Mouse (Mus musculus): ENCODE data around the gene Nppb.
A peak's percentile ranks its signal among the peaks of the same experiment; 100 is the strongest.

Nppb gene

DNA sequence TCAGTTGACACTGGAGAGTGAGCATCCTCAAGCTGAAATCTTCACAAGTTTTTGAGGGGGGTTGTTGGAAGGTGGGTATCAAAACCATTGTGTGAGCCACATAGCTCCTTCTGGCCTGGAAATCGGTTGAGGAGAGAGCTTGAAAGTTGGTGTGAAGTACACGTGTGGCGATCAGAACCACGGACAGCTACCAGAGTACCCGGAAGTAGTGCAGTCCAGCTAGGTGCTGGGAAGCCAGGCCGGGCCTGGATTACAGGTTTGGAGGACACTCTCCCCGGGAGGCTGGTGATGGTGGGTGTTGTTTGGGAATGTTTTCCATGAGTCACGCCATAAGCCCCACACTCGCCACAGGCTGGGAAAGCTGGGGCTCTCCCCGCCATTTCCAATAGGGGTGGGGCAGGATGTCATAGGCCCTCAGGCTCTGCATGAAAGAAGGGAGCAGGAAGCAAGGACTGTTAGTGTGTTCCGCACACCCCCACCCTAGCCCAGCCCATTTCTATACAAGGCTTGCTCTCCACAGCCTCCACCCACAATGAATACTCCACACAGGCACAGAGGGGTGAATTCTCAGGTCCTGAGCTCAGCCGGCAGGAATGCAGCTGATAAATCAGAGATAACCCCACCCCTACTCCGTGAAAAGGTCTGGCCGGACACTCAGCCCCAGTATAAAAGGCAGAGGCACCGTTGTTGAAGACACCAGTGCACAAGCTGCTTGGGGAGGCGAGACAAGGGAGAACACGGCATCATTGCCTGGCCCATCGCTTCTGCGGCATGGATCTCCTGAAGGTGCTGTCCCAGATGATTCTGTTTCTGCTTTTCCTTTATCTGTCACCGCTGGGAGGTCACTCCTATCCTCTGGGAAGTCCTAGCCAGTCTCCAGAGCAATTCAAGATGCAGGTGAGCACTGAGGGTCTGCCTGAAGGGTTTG, at the start of gene Nppb:
Nppb (plus strand) TSS at position 584 of the 928 bp plus-strand sequence.
- DNase-seq, result no peak

DNA sequence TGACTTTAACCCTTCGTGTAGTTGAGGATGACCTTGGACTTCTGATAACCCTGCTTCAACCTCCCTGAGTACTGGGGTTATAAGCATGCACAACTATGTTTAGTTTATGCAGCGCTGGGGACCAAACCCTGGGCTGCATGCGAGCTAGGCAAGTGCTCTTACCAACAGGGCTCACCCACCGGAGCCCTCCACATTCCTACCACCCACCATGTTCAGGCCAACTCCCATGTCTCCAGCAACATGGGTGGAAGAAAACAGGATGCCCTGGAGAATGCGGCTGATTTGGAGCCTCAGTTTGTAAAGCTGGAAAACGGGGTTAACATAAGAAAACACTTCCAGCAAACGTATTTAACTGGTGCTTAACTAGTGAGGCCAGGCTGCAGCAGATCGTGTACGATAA, 49.7 kb upstream of the Nppb start:
- DNase-seq, result no peak

DNA sequence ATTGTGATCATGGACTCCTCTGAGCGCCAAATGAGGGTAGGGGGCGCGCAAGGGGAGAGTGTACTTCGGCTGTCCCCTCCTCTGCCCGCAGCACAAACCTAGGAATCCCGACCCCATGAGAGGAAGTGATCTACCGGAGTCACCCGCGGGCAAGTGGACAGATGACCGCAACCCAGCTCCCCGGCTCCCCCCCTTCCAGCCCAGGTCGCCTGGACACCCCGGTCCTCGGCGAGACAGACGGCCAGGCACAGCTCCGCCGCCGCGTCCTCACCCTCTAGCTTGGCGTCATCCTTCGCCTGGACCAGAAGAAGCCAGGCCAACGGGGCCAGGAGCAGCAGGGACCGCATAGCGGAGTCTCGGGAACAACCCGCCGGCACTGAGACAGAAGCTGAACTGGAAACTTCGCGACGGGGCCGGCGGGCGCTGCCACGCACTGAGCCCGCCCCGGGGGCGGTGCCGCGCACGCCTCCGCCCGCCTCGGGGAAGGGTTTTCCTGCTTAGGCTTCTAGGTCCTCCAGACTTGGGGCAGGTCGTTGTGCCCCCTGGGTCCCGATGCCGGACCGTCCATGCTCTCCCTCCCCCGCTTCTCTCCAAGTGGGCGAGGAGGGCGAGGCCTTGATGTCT, 49.1 kb upstream of the Nppb start, which contains the start of gene Plod1:
Plod1 (minus strand) TSS at position 437 of the 624 bp plus-strand sequence.
- DNase-seq, result peak; percentile 73 to 82

DNA sequence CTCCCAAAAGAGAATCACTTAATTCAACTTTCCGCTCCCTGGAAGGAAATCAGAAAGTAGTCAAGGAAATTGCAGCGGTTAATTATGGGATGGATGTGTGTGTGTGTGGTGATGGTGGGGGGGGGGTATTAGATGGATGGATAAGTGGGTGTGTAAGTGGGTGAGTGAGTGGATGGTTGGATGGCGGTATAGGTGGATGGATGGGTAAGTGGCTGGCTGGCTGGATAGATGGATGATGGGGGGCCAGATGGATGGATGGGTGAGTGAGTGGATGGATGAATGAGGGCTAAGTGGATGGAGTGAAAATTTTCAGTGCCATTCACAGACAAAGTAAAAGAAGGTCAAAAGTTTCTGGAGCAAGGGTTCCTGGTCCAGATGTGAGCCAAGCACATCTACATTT, 48.6 kb upstream of the Nppb start:
- DNase-seq, result no peak

DNA sequence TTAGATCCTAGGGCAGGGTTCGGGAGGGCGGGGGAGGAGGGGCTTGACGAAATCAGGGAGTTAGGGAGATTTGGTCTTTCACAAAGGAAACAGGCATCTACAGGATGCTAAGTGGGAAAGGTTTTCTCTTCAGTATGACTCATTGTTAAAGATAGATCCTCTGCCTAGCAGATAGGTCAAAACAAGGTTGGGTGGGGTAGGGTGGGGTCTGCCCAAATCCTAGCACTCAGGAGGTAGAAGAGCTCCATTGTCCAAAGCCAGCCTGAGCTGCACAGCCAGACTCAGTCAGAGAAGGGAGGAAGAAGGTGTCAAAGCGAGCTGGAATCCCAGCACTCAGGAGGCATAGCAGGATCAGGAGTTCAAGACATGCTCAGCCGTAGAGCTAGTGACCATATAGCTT, 48.1 kb upstream of the Nppb start:
- no peak for DNase-seq

DNA sequence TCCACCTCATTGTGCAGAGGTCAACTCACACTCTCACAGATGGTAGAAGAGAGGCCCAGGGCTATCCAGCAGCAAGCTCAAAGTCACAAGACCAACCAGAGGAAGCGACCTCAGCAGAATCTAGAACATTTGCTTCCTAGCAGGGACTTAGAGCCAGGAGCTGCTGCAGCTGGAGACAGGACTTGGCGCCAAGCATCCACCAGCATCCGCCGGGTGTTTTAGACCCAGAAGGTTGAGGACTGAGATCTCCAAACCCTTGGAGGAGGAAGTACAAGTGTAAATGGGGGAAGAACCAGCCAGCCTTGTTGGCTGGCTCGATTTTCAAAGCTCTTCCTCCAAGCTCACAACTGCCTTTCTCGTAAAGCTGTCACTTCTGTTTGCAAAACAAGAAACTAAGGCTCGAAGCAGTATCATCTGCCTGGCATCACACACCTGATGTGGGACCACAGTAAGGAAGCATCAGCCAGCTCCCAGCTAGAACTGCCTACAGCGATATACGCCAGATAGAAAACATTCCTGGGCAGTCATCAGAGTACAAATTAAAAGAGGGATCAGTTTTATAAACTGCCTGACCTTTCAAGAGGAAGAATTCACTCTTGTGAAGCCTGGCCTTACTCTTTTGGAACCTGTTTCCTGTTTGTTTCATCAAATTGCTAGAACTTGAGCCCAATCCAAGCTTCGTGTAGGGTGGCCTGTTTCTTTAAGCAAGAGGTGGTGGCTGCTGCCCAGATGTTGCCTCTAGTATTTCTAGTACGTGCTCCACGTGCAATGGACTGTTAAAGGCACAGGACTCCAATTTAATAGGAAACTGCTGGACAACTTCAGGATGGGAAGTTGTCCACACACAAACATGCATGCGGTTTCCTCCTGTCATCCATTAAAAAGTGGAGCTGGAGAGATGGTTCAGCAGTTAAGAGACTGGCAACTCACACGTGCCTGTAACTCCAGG, 47.2 kb upstream of the Nppb start:
- DNase-seq, result no peak

DNA sequence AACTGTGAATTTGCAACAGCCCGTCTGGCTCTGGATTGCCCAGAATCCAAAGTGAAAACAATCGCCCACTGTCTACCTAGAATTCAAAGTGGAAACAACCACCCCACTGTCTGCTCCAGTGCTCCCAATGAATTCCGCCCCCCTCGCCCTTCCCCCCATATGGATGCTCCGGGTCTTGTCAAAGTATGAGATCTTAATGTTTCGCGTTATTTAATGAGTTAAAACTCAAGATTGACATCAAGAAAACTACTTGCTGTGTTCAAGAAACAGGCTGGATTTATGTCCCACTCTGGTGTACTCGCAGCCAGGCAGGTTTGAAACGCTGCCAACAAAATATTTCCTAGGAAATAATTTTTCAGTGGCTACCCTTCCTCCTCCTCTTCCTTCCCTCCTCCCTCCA, 45.5 kb upstream of the Nppb start:
- DNase-seq, result peak; percentile 48 to 71

DNA sequence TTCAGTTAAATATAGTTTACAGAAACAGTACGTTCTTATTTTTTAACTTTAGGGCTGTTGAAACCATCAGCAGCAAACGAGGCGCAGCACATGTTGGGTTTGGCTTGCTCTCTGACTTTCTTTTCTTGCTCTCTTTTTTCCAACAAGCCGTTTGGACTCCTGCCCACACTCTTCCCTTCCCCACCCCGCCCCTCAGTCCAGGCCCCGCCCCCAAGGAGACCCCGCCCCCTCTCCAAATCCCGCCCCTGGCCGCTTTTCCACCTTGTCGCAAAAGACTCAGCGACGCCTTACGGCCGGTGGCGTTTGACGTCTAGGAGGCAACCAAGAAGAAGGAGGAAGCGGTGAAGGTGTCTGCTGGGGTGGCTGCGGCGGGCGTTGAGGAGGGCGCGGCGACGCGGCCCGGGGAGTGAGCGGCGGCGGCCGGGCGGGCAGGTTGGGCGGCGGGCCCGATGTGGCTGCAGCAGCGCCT, 45.0 kb upstream of the Nppb start, which contains the start of gene 2510039O18Rik:
2510039O18Rik (plus strand) TSS at position 320 of the 469 bp plus-strand sequence.
- DNase-seq, result peak; percentile 91 to 94

DNA sequence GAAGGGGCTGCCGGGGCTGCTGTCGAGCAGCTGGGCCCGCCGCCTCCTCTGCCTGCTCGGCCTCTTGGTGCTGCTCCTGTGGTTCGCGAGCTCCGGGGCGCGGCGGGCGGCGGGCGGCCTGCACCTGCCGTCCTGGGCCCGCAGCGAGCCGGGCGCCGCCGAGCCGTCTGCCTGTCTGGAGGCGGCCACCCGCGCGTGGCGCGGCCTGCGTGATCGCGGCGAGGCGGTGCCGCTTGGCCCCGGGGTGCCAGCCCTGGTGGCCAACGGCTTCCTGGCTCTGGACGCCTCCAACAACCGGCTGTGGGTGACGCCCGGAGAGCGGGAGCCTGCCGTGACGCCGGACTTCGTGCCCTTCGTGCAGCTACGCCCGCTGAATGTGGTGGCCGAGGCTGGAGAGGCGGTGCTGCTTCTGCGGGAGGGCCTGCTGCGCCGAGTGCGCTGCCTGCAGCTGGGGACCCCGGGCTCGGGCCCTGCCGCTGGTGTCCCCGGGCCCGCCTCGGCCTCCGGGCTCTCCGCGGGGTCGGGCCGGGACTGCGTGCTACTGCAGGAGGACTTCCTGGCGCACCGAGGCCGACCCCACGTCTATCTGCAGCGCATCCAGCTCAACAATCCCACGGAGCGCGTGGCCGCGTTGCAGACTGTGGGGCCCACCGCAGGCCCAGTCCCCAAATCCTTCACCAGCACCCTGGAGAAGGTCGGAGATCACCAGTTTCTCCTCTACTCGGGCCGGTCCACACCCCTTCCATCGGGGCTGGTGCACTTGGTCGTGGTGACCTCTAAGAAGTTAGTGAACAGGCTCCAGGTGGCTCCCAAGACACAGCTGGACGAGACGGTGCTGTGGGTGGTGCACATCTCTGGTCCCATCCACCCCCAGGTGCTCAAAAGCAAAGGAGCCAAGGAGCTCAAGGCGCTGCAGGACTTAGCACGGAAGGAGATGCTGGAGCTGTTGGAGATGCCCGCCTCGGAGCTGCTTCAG, 44.3 kb upstream of the Nppb start:
- DNase-seq, result peak in 1 of 2 experiments; percentile 53

DNA sequence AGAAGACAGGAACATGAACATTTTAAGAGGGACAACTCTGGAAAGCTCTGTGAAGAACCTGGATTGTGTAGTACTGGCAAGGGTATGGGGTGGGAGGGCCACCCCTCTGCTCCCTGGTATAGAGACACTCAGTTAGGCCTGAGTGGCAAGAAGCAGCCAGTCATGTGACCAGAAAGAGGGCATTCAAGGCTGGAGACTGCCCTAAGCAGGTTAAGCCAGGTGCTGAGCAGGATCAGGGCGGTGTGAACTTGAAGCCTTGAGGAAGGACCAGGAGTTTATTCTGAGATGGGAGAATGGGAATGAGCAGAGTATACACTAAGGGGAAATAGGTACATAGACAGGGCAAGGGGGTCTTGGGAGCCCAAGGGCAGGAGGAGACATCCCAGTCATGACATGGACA, 42.6 kb upstream of the Nppb start:
- no peak for DNase-seq

DNA sequence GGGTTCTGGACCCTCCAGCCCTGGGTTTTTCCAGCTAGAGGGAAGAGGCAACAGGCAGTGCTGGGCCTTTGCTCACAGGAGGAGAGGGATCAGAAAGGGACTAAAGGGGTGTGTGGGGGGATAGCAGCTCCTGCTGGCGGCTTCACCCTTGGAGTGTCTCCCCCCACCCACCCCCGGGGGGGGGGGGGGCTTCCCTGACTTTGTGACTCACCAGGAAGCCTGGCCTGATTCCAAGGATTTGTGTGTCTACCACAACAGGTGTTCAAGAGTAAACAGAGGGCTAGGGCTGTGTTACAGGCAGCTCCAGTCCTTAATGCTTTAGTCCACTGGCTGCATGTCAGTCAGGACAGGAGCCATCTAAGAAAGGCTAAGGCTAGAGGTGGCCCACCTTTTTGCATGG, 38.1 kb upstream of the Nppb start:
- no peak for DNase-seq

DNA sequence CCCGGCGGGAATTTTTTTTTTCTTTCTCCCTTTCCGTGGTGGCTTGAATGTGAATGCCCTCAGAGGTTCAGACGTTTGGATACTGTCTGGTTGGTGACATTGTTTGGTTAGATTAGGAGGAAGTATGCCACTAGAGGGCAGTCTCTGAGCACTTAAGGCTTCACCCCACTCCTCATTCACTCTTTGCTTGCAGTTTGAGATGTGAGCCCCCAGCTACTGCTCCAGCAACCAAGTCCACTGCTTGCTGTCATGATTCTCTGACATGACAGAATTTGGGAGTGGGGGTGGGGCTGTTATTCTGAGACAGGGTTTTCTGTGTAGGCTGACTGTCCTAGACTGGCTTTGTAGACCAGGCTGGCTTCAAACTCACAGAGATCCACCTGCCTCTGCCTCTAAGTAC, 32.0 kb upstream of the Nppb start:
- DNase-seq, result peak; percentile 73 to 84

DNA sequence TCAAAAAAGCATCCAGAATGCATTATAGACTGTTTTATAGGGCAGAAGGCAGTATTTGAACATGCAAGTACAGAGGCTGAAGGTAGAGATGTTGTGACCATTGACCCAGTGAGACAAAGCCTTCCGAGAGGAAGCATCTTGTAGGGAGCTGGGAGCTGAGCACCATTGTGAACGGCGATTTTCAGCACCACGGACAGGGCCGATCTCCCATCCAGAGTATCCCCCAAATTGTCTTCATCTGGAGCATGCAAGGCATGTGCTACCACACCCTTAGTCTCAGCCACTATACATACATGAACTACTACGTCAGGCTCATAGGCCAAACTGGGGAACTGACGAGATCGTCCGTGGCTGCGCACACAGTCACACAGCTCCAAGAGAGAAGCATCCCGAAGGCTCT, 28.4 kb upstream of the Nppb start:
- no peak for DNase-seq

DNA sequence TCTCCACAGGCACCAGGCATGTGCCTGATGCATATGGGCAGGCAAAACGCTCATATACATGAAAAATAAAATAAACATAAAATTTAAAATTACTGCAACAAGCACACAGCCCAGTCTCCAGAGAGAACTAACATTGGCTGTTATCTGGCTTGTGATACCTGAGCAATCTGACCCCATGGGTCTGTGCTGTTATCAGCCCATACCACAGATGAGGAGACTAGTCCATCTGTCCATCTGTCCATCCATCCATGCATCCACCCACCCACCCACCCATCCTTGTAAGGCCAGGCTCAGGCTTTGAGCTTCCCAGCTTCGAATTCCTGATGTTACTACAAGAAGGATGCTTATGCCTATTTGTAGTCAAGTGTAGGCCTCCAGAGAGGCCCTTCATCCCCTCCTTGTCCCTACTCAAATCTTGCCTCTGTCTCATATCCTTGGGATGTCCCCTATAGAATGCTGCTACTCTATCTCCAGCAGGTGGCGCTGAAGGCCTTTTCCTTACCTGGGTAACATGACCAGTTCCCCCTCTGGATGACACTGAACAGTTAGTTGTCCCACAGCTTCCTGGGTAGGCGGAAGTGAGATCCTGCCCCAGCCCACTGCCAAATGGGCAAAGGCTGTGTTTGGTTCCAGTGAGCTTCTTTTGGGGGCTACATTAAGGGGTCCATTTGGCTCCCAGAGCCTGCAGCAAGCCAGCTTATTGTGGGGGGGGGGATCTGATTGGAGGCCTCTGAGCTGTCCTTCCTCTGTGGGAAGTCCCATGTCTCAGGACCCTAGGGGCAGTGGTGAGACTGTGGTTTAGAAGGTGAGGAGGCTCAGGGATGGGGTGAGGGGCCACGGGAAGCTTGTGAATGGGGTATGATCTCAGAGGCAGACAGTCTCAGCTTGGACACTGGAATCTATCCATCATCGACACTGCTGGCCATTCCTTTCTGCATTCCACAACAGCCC, 25.4 kb upstream of the Nppb start:
- peak; percentile 88 for DNase-seq

DNA sequence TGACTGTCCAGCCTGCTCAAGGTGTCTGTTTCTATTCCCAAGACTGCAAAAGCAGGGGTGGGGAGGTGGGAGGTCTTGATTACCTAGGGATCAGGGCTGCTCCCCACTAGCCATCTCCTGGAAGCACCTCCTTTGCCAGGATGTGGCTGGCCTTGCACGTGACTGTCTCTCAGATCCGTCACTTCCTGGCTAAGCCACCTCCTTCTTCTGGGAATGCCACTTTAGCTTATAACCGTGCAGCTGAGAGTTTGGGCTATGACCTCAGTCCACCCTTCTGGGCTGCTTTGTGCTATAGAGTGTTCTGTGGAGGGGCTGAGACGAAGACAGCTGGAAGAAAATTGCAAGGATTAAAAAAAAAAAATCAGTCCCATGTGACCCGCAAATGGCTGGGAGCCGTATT, 22.8 kb upstream of the Nppb start:
- DNase-seq, result no peak

DNA sequence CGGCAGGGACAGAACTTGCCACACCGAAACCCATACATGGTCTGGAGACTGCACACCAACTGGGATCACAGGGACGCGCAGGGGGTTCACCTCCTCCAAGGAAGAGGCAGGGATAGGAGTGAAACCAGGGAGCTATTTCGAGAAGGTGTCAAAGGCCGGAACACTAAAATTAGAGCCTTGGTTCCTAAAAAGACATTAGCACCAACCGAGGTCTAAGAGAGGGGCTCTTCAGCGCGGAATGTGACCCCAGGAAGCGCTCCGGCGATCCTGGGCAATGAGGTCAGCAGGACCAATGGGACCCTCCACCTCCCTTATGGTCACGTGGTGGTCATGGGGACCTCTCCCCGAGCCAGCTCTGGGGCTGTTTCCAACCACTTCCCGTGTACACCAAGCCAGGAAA, 22.0 kb upstream of the Nppb start:
- DNase-seq, result no peak

DNA sequence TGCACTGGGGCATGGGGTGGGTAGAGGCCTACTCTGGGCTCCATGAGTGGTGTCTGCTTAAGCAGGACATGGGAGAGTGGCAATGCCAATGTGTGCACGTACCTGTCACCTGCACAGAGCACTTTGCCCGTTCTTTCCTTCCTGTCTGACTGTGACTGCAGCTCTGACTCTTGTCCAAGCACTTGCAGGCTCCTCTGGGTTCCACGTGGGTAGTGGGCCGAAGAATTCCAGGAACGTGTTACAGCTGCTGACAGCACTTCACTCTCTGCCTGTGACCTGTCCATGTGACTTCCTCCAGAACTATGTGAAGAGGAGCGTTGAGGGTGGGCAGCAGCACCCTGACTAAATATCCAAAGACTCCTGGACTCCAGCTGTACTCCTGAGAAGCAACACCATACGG, 19.9 kb upstream of the Nppb start:
- no peak for DNase-seq

DNA sequence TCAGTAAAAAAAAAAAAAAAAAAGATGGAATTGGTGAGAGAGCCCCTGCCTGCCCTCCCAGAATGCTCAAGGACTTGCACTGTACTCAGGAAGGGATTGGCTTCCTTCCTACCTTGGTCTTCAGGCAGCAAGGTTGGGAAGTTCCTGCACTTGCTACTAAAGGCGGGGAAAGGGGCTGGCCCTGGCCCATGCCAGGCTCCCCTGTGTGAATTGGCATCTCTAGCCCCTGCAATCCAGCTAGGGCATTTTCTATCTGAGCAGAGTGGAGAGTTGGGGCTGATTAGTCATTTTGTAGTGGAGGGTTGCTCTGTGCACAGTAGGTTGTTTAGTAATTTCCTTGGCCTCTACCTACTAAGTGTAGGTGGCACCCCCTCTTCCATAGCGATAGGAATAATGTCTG, 16.8 kb upstream of the Nppb start:
- peak; percentile 55 to 76 for DNase-seq

DNA sequence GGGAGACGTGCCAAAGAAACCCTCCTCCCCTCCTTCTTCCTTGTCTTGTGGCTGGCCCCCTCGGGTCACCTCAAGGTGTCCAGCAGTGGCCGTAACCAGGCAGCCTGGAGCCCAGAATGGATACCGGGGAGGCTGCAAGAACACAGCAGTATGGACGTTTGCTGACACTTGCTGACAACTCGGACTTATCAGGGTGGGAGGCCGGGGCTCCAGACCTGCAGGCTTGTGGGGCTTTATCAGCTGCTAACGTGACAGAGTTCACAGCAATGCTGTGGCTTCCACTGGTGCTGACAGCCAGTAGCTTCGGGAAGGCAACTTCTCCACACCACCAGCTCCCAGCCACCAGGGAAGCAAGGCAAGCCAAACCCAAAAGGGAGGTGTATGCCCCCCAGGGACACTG, 16.3 kb upstream of the Nppb start:
- DNase-seq, result no peak

DNA sequence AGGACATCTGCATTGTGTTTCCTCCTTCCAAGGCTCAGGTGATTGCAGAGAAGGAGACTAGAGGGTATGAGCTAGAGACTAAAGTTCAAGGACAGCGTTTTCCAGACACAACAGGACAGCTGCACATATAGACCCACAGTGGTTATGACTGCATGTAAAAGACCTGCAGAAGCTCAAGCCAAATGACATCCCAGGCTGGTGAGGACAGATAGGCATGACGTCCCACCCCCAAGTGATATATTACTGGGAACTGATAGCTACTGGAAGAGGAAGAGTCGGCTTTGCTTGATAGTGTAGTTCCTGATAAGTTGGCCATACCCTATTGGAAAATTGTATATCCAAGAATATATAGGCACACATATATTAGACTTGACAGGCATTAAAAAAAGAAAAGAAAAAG, 9.4 kb upstream of the Nppb start:
- DNase-seq, result no peak

Data from cerebellum, postnatal 10 days (tissue).